Mouse (Mus musculus): ENCODE measurements at regions not wholly inside any gene's neighbourhood (a gene's known extent, or its start where the extent isn't known, plus 50 kb on each side); places are given as distances from the start of the nearest gene placed in this dataset.

DNA sequence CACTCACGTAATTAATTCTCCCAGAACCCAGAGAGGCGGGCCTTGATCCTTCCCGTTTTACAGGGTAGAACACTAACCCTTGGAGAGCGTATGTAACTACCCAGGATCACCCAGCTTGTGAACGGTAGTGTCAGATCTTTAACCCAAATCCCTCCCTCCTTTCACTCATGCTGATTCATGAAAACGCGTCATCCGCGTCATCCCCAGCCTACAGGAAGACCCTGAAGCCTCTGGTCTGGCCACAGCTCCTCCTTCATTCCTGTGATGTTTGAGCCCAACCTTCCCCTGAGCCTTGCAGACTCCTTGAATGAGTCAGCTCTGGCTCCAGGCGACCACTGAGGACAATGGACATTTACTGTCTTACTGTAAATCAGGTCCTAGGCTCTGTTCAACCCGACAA lies 49.8 kb upstream of the Tle3 start:
- Histone ChIP-seq H3K9ac (no peak overlapping the region), H3K27me3 (replicated peaks) (peaks cover 100% of the 10 kb centered on the region), H3K4me1 (peaks cover 49% of the 10 kb centered on the region), H3K4me3 (no peak overlapping the region), H3K27ac (replicated peaks) (no peak overlapping the region), H3K4me2 (no peak overlapping the region), H3K9me3 (no peaks in the 10 kb centered on the region), H3K36me3 (no peaks in the 10 kb centered on the region)
- ATAC-seq (ENCODE audit: extremely low read depth, insufficient number of reproducible peaks, low FRiP score, low TSS enrichment): no peak
- WGBS: 44% methylated on average over 11 of the region's 11 CpGs

All from heart, embryonic 13.5 days (tissue).